Mouse (Mus musculus) ES-E14 (cell line): Measurements from ENCODE around the gene Zfp324. TPM values are rescaled to one million over a fixed set of nuclear protein-coding genes. Genes with fewer than 3 reads are reported as not detected.
"Not testable (repeated sequence)": the region's sequence is repeated elsewhere in the genome, so short reads cannot be mapped to it uniquely, and the experiment has no call there.

Experiments
- DNase-seq: peaks from one replicate; pipeline ENCODE4 v3.0.0-alpha.2; 2013; ENCODE audit warnings: low read depth, low spot score
- H3K27ac ChIP-seq: 2 replicates; pipeline ENCODE4 v1.5.1; 2012; ENCODE audit warnings: low read depth, mild to moderate bottlenecking, low read length, moderate library complexity, mixed read lengths; ENCODE audit not compliant: poor library complexity, insufficient read depth, severe bottlenecking
- H3K36me3 ChIP-seq: 2 replicates; pipeline ENCODE4 v1.6.1; 2012; ENCODE audit warnings: mild to moderate bottlenecking, low read length, moderate library complexity, mixed read lengths; ENCODE audit not compliant: control insufficient read depth, poor library complexity, insufficient read depth, severe bottlenecking
- H3K4me1 ChIP-seq, 2 experiments: fragments of 150-350 bp in 1 of 2; sonication (generic) in 1 of 2; 2 replicates each; pipeline ENCODE4 v1.6.1; 2012; ENCODE audit warnings: low read length in 2 of 2, mild to moderate bottlenecking in 1 of 2, mixed read lengths in 1 of 2; ENCODE audit not compliant: control insufficient read depth in 2 of 2, insufficient read depth in 2 of 2, poor library complexity in 1 of 2
- H3K4me3 ChIP-seq, 2 experiments: fragments of 150-350 bp in 1 of 2; sonication (generic) in 1 of 2; 2 replicates each; pipeline ENCODE4 v1.5.1; 2012; ENCODE audit warnings: low read length in 2 of 2, low read depth in 1 of 2, mild to moderate bottlenecking in 1 of 2, mixed read lengths in 1 of 2; ENCODE audit not compliant: insufficient read depth in 1 of 2, poor library complexity in 1 of 2, severe bottlenecking in 1 of 2
- H3K9ac ChIP-seq: 2 replicates; pipeline ENCODE4 v1.6.1; 2012; ENCODE audit warnings: low read depth, mild to moderate bottlenecking, low read length, mixed read lengths; ENCODE audit not compliant: poor library complexity, insufficient read depth, severe bottlenecking
- H3K9me3 ChIP-seq: fragments of 150-350 bp; sonication (generic); 2 replicates; pipeline ENCODE4 v1.6.1; 2012; ENCODE audit warnings: low read depth, mild to moderate bottlenecking, low read length; ENCODE audit not compliant: control insufficient read depth, insufficient read depth
- CHD2 ChIP-seq: IDR thresholded peaks from 2 replicates; pipeline ENCODE4 v1.6.1; 2014; ENCODE audit warnings: mild to moderate bottlenecking, low read depth, low read length, inconsistent platforms
- HCFC1 ChIP-seq: IDR thresholded peaks from 2 replicates; pipeline ENCODE4 v1.6.1; 2012; ENCODE audit warnings: low read length, inconsistent platforms, borderline replicate concordance; ENCODE audit not compliant: insufficient read depth
- MAFK ChIP-seq: IDR thresholded peaks from 2 replicates; pipeline ENCODE4 v1.6.1; 2014; ENCODE audit warnings: mild to moderate bottlenecking, low read depth, low read length, inconsistent platforms; ENCODE audit not compliant: insufficient read depth
- ZC3H11A ChIP-seq: IDR thresholded peaks from 2 replicates; pipeline ENCODE4 v1.6.1; 2012; ENCODE audit warnings: low read depth, mild to moderate bottlenecking, inconsistent platforms, low read length, borderline replicate concordance
- ZNF384 ChIP-seq: IDR thresholded peaks from 2 replicates; pipeline ENCODE4 v1.6.1; 2012; ENCODE audit warnings: low read depth, low read length, inconsistent platforms
- in situ Hi-C, 2 experiments: fragments of 600-800 bp; cut with MboI; formaldehyde crosslinking; loops; one replicate each; pipeline ENCODE4 v1.15.1; 2025; ENCODE audit warnings: low sequenced_read_pairs in 2 of 2, inconsistent platforms in 1 of 2; ENCODE audit not compliant: unreplicated experiment in 2 of 2
- total RNA-seq: library from RNA; depleted of rRNA; stranded (reverse); fragments of 300-350 nt; gene quantifications from 2 replicates; pipeline ENCODE4 v1.2.3, GENCODE M21; 2012

The Zfp324 gene
- total RNA-seq, 1 experiment: 5.6 TPM

DNA sequence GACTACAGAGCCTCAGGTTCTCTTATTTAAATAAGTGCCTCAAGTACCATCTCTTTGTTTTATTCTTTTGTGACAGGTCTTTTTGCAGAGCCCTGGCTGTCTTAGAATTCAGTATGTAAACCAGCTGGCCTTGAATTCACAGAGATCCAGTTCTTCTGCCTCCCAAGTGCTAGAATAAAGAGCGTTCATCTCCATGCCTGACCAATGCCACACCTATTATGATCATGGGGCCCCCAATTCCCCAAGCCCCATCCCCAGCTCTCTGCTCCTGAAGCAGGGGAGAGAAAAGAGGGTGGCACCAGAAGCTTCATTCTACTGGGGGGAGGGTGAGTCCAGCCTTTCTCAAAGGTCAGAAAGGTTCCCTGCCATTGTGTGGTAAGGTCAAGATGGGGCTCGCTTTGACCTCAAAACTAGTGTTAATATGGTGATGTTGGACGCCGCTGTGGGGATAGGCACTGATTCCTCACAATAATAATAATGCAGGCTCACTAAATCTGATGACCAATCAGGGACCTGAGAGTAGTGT is 32.0 kb upstream of the Zfp324 start:
- no peak for DNase-seq
- Histone ChIP-seq H3K9me3 (no peaks in the 10 kb centered on the region), H3K9ac (no peak overlapping the region), H3K27ac (no peak overlapping the region), H3K4me1 (peaks cover 0 to 1% of the 10 kb centered on the region in 2 experiments; a peak in 1 of 4 replicates), H3K36me3 (no peaks in the 10 kb centered on the region), H3K4me3 (no peak overlapping the region)
- in situ Hi-C loops: no loop called here
- no peak for TF ChIP-seq ZNF384
- TF ChIP-seq HCFC1: no peak
- no peak for TF ChIP-seq MAFK
- TF ChIP-seq CHD2: no peak
- TF ChIP-seq ZC3H11A: no peak

GRCm38 (mm10) chr7:12934808-12935207 is 30.8 kb upstream of the Zfp324 start:
- no peaks in the 10 kb centered on the region for H3K9me3 ChIP-seq
- H3K4me1 ChIP-seq: peaks cover 0 to 1% of the 10 kb centered on the region in 2 experiments; a peak in 1 of 4 replicates
- H3K9ac ChIP-seq: no peak overlapping the region; the same call in 1 of the 2 replicates
- DNase-seq: no peak
- in situ Hi-C loops: no loop called here
- H3K4me3 ChIP-seq: no peak overlapping the region
- no peak for TF ChIP-seq ZC3H11A
- H3K27ac ChIP-seq: no peak overlapping the region
- H3K36me3 ChIP-seq: no peaks in the 10 kb centered on the region

GRCm38 (mm10) chr7:12937254-12937803 is 28.3 kb upstream of the Zfp324 start:
- H3K36me3 ChIP-seq, H3K27ac ChIP-seq, DNase-seq, in situ Hi-C loops, H3K4me1 ChIP-seq, H3K9ac ChIP-seq, H3K9me3 ChIP-seq, H3K4me3 ChIP-seq: not testable (repeated sequence)

- Histone ChIP-seq H3K27ac (no peak overlapping the region), H3K9ac (no peak overlapping the region), H3K4me1 (no peaks in the 10 kb centered on the region), H3K36me3 (no peaks in the 10 kb centered on the region), H3K9me3 (no peaks in the 10 kb centered on the region), H3K4me3 (no peak overlapping the region)
- TF ChIP-seq MAFK: no peak
- no peak for TF ChIP-seq ZC3H11A
- no peak for TF ChIP-seq ZNF384
- no peak for TF ChIP-seq HCFC1
- TF ChIP-seq CHD2: no peak
- in situ Hi-C loops: no loop called here
- no peak for DNase-seq
Measured at GRCm38 (mm10) chr7:12940599-12940998, 25.0 kb upstream of the Zfp324 start.

- H3K4me3 ChIP-seq: no peak overlapping the region
- no peaks in the 10 kb centered on the region for H3K4me1 ChIP-seq
- H3K36me3 ChIP-seq: no peaks in the 10 kb centered on the region
- no peak for DNase-seq
- H3K9ac ChIP-seq: no peak overlapping the region
- H3K9me3 ChIP-seq: no peaks in the 10 kb centered on the region
- TF ChIP-seq CHD2: no peak
- TF ChIP-seq MAFK: no peak
- no peak for TF ChIP-seq HCFC1
- TF ChIP-seq ZNF384: no peak
- peak; percentile 60; the same call in 1 of the 2 replicates for TF ChIP-seq ZC3H11A
- no peak overlapping the region for H3K27ac ChIP-seq
- in situ Hi-C loops: no loop called here
Measured at GRCm38 (mm10) chr7:12943488-12943887, 22.1 kb upstream of the Zfp324 start.
